Mouse (Mus musculus): ENCODE measurements around the gene Gm10377. TPM values are rescaled to one million over a fixed set of nuclear protein-coding genes. Genes with fewer than 3 reads are reported as not detected.
"Not testable (repeated sequence)": the region's sequence is repeated elsewhere in the genome, so short reads cannot be mapped to it uniquely, and the experiment has no call there.

The Gm10377 gene
- not detected in 2 replicates for polyA plus RNA-seq (2016; fragmentation: Nextera tagmentation; extraction: Ambion mirVana)

DNA sequence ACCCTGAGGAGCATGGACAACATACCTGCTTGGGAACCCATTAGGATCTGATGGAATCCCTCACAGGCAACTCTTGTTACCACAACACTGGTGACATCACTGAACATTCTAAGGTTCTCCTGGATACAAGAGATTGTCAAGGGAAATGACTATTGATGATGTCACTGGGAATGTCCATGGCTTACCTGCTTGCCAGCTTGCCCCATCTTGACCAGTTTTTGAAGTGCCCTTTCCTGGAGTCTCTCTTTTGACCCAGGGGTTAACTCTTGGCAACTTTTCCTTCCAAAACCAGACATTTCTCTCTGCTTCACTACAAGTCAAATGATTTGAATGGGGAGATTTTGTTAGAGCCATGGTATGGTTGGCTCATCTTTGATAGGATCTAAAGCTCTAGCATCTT is at the start of gene Gm10377:
TSS of gene Gm10377 (minus strand) at position 101 of the 400 bp plus-strand sequence.
- not testable (repeated sequence) for H3K9me3 ChIP-seq; H3K4me2 ChIP-seq; H3K27me3 ChIP-seq; H3K4me3 ChIP-seq (replicated peaks); ATAC-seq (ENCODE audit: low FRiP score); H3K4me1 ChIP-seq; H3K9ac ChIP-seq; H3K36me3 ChIP-seq (replicated peaks); H3K27ac ChIP-seq

DNA sequence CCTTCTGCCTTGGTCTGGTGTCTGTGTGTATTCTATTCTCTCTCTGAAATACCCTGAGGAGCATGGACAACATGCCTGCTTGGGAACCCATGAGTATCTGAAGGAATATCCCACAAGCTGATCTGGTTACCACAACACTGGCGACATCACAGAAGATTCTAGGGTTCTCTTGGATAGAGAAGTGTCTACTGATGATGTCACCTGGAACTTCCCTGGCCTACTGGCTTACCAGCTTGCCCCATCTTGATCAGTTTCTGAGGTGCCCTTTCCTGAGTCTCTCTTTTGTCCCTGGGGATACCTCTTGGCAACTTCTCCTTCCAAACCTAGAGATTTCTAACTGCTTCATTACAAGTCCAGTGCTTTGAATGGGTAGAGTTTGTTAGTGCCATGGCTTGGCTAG is 29.1 kb downstream of the Gm10377 start, which contains the start of gene Gm3015:
TSS of gene Gm3015 (minus strand) at position 101 of the 400 bp plus-strand sequence.
- WGBS: 80% methylated on average over 1 of the region's 1 CpGs
- not testable (repeated sequence) for H3K27ac ChIP-seq; H3K4me1 ChIP-seq; ATAC-seq (ENCODE audit: low FRiP score); H3K27me3 ChIP-seq; H3K36me3 ChIP-seq (replicated peaks); H3K9me3 ChIP-seq; H3K4me3 ChIP-seq (replicated peaks); H3K4me2 ChIP-seq; H3K9ac ChIP-seq

Other genes starting within 250 kb of the Gm10377 start
- gene Gm17124, start 198.1 kb downstream of the Gm10377 start, polyA plus RNA-seq (2016; fragmentation: Nextera tagmentation; extraction: Ambion mirVana): not detected in 2 replicates
- gene Gm3633, start 156.1 kb downstream of the Gm10377 start, polyA plus RNA-seq (2016; fragmentation: Nextera tagmentation; extraction: Ambion mirVana): not detected in 2 replicates
- not detected in 2 replicates for gene Gm10378, start 142.0 kb downstream of the Gm10377 start, polyA plus RNA-seq (2016; fragmentation: Nextera tagmentation; extraction: Ambion mirVana)
- not detected in 2 replicates for gene Gm3015, start 29.2 kb downstream of the Gm10377 start, polyA plus RNA-seq (2016; fragmentation: Nextera tagmentation; extraction: Ambion mirVana)
- not detected in 2 replicates for gene Gm21977, start 55.5 kb upstream of the Gm10377 start, polyA plus RNA-seq (2016; fragmentation: Nextera tagmentation; extraction: Ambion mirVana)
- not detected in 2 replicates for gene Gm8082, start 195.6 kb upstream of the Gm10377 start, polyA plus RNA-seq (2016; fragmentation: Nextera tagmentation; extraction: Ambion mirVana)
- not detected in 2 replicates for gene Gm10376, start 217.6 kb upstream of the Gm10377 start, polyA plus RNA-seq (2016; fragmentation: Nextera tagmentation; extraction: Ambion mirVana)